Mouse (Mus musculus): ENCODE results near the gene Slc35b1.

DNA sequence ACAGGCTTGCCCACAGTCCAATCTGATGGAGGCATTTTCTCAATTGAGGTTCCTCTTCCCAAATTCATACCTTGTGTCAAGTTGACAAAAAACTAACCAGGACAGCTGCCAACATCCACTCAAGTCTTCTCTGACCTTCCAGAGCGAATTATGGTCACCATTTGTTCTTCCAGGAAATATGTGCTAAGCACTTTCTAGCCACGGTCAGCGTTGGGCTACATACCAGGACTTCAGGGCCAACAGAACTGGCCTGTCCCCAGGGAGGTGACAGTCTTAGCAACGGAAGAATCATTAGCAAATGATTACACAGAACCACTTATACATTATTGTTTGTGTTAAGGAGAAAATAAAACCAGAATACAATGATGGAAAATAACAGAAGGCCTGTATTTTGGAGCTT, 21.3 kb downstream of the Slc35b1 start:
- TF ChIP-seq CTCF (IDR thresholded peaks at IDR 0.05; ENCODE audit: low read depth) (no peak), EP300 (IDR thresholded peaks at IDR 0.05; ENCODE audit: low read depth) (no peak)
